Mouse (Mus musculus) liver, adult 2 months (tissue): ENCODE measurements around the gene Myzap. TPM values are rescaled to one million over a fixed set of nuclear protein-coding genes. Genes with fewer than 3 reads are reported as not detected.
"Not testable (repeated sequence)": the region's sequence is repeated elsewhere in the genome, so short reads cannot be mapped to it uniquely, and the experiment has no call there.

ENCODE experiments used
- DNase-seq: peaks from one replicate; pipeline ENCODE4 v3.0.0-alpha.2; 2011; ENCODE audit warnings: low read depth, low spot score; ENCODE audit errors: extremely low read depth
- H3K27ac ChIP-seq: fragments of 200-500 bp; replicated peaks from 2 replicates; pipeline ENCODE4 v1.5.1; 2012; ENCODE audit warnings: low read depth, mild to moderate bottlenecking, control low read depth, inconsistent platforms, low read length; ENCODE audit not compliant: insufficient read depth
- H3K27me3 ChIP-seq: fragments of 200-500 bp; 2 replicates; pipeline ENCODE4 v1.6.1; 2012; ENCODE audit warnings: mild to moderate bottlenecking, moderate library complexity, low read length, inconsistent platforms; ENCODE audit not compliant: control insufficient read depth, insufficient read depth
- H3K36me3 ChIP-seq: fragments of 200-500 bp; 2 replicates; pipeline ENCODE4 v1.6.1; 2012; ENCODE audit warnings: low read length, inconsistent platforms; ENCODE audit not compliant: control insufficient read depth, insufficient read depth
- H3K4me1 ChIP-seq: fragments of 200-500 bp; 2 replicates; pipeline ENCODE4 v1.6.1; 2011; ENCODE audit warnings: low read length; ENCODE audit not compliant: control insufficient read depth, insufficient read depth
- H3K4me3 ChIP-seq: fragments of 200-500 bp; 2 replicates; pipeline ENCODE4 v1.5.1; 2011; ENCODE audit warnings: low read depth, mild to moderate bottlenecking, control low read depth, low read length, moderate library complexity; ENCODE audit not compliant: insufficient read depth
- H3K79me2 ChIP-seq: fragments of 200-500 bp; 2 replicates; pipeline ENCODE4 v1.6.1; 2012; ENCODE audit warnings: inconsistent platforms, mild to moderate bottlenecking, low read length, moderate library complexity; ENCODE audit not compliant: control insufficient read depth, insufficient read depth
- H3K9ac ChIP-seq: fragments of 200-500 bp; 2 replicates; pipeline ENCODE4 v1.6.1; 2012; ENCODE audit warnings: low read depth, mild to moderate bottlenecking, control low read depth, inconsistent platforms, low read length
- CTCF ChIP-seq: fragments of 200-500 bp; IDR thresholded peaks from 2 replicates; pipeline ENCODE4 v1.5.1; 2011; ENCODE audit warnings: low read depth, low read length, control low read depth
- POLR2A ChIP-seq: fragments of 200-500 bp; IDR thresholded peaks from 2 replicates; pipeline ENCODE4 v1.6.1; 2011; ENCODE audit warnings: low read length, control low read depth; ENCODE audit not compliant: insufficient read depth; ENCODE audit errors: extremely low read depth
- WGBS: fragments of 180-500 bp; shearing (Covaris S2); methylation state at CpG from one replicate; pipeline ENCODE4 v1.1.7; 2018; 5-methylcytosine and 5-hydroxymethylcytosine counted together
- polyA plus RNA-seq: library from polyadenylated mRNA; depleted of rRNA; stranded (reverse); fragments of >200 nt; gene quantifications from 2 replicates; pipeline ENCODE4 v1.2.3, GENCODE M21; 2012
- total RNA-seq: library from RNA; depleted of rRNA; stranded (reverse); fragments of >200 nt; gene quantifications from 2 replicates; pipeline ENCODE4 v1.2.3, GENCODE M21; 2014

Gene Myzap
- total and polyA plus RNA-seq, 2 experiments = 0.51 to 1.5 TPM

- H3K27ac ChIP-seq = no peak overlapping the region
- 44% methylated on average over 7 of the region's 7 CpGs for WGBS
These were observed 106.0 kb downstream of the Myzap start for GRCm38 (mm10) chr9:71486127-71486526.

GRCm38 (mm10) chr9:71485475-71486094 lies 106.6 kb downstream of the Myzap start, which contains the start of gene Polr2m:
TSS of gene Polr2m (minus strand) at chr9:71485935.
- Histone ChIP-seq H3K4me1 (peaks cover 3% of the 10 kb centered on the region), H3K27me3 (no peaks in the 10 kb centered on the region), H3K79me2 (peaks cover 13% of the 10 kb centered on the region; the same call in 1 of the 2 replicates), H3K36me3 (peaks cover 30% of the 10 kb centered on the region), H3K4me3 (peak within 1 kb of the TSS; percentile 97), H3K9ac (peak within 1 kb of the TSS; percentile 99), H3K27ac (peak within 1 kb of the TSS; percentile 100)
- under 1% methylated on average over 70 of the region's 70 CpGs for WGBS
- TF ChIP-seq CTCF (no peak), POLR2A (peak; percentile 60; the same call in 1 of the 2 replicates)
- DNase-seq = peak; percentile 81

More at GRCm38 (mm10) chr9:71486127-71486526, 106.0 kb downstream of the Myzap start:
- TF ChIP-seq CTCF (no peak), POLR2A (no peak)
- H3K27me3 ChIP-seq = no peaks in the 10 kb centered on the region
- H3K4me1 ChIP-seq = peaks cover 3% of the 10 kb centered on the region
- DNase-seq = no peak
- peak overlapping the region; percentile 97; the same call in 1 of the 2 replicates for H3K4me3 ChIP-seq
- peaks cover 13% of the 10 kb centered on the region; the same call in 1 of the 2 replicates for H3K79me2 ChIP-seq
- H3K36me3 ChIP-seq = peaks cover 25% of the 10 kb centered on the region
- no peak overlapping the region for H3K9ac ChIP-seq

GRCm38 (mm10) chr9:71484871-71485474 lies 107.2 kb downstream of the Myzap start:
- Histone ChIP-seq H3K36me3 (peaks cover 36% of the 10 kb centered on the region), H3K4me3 (peak overlapping the region; percentile 97), H3K27me3 (no peaks in the 10 kb centered on the region), H3K27ac (peak overlapping the region; percentile 100), H3K79me2 (peaks cover 13% of the 10 kb centered on the region; the same call in 1 of the 2 replicates), H3K4me1 (peaks cover 3% of the 10 kb centered on the region), H3K9ac (peak overlapping the region; percentile 99)
- peak; percentile 82 for DNase-seq
- TF ChIP-seq POLR2A = no peak
- TF ChIP-seq CTCF = no peak
- under 1% methylated on average over 14 of the region's 14 CpGs for WGBS

- H3K4me3 ChIP-seq, H3K4me1 ChIP-seq: not testable (repeated sequence)
- WGBS = 91% methylated on average over 7 of the region's 7 CpGs
These were observed 108.3 kb downstream of the Myzap start for GRCm38 (mm10) chr9:71483872-71484271.

GRCm38 (mm10) chr9:71480305-71480704 lies 111.9 kb downstream of the Myzap start:
- WGBS = 84% methylated on average over 2 of the region's 2 CpGs
- H3K4me3 ChIP-seq = no peak overlapping the region
- peaks cover 10% of the 10 kb centered on the region; the same call in 1 of the 2 replicates for H3K79me2 ChIP-seq
- H3K36me3 ChIP-seq = peaks cover 76% of the 10 kb centered on the region
- no peak overlapping the region for H3K9ac ChIP-seq
- H3K27ac ChIP-seq = no peak overlapping the region
- no peak for DNase-seq
- TF ChIP-seq CTCF (no peak), POLR2A (no peak)
- H3K4me1 ChIP-seq = peaks cover 3% of the 10 kb centered on the region
- H3K27me3 ChIP-seq = no peaks in the 10 kb centered on the region

More at GRCm38 (mm10) chr9:71483872-71484271, 108.3 kb downstream of the Myzap start:
- not testable (repeated sequence) for DNase-seq, H3K9ac ChIP-seq, H3K27me3 ChIP-seq, H3K27ac ChIP-seq
- Histone ChIP-seq H3K79me2 (peaks cover 13% of the 10 kb centered on the region; the same call in 1 of the 2 replicates), H3K36me3 (peaks cover 47% of the 10 kb centered on the region)

GRCm38 (mm10) chr9:71479413-71479812 lies 112.7 kb downstream of the Myzap start:
- 96% methylated on average over 9 of the region's 9 CpGs for WGBS

More at GRCm38 (mm10) chr9:71479413-71479812, 112.7 kb downstream of the Myzap start:
- Histone ChIP-seq H3K27ac (no peak overlapping the region), H3K79me2 (peaks cover 8% of the 10 kb centered on the region; the same call in 1 of the 2 replicates), H3K9ac (no peak overlapping the region), H3K4me1 (peaks cover 3% of the 10 kb centered on the region), H3K4me3 (no peak overlapping the region), H3K27me3 (no peaks in the 10 kb centered on the region), H3K36me3 (peaks cover 76% of the 10 kb centered on the region)
- TF ChIP-seq POLR2A = no peak
- no peak for TF ChIP-seq CTCF
- DNase-seq = no peak
